Mouse (Mus musculus) E14TG2a.4 (cell line): ENCODE results near the gene Lyar.

Experiments used
- CTCF ChIP-seq: conservative IDR thresholded peaks from 2 replicates; pipeline ENCODE4 v1.5.1; 2014; ENCODE audit warnings: low read length
- NANOG ChIP-seq: IDR thresholded peaks from 2 replicates; pipeline ENCODE4 v1.6.1; 2014; ENCODE audit warnings: borderline replicate concordance, low read length, mixed read lengths
- POU5F1 ChIP-seq: IDR thresholded peaks from 2 replicates; pipeline ENCODE4 v1.6.1; 2014; ENCODE audit warnings: low read length, borderline replicate concordance

DNA sequence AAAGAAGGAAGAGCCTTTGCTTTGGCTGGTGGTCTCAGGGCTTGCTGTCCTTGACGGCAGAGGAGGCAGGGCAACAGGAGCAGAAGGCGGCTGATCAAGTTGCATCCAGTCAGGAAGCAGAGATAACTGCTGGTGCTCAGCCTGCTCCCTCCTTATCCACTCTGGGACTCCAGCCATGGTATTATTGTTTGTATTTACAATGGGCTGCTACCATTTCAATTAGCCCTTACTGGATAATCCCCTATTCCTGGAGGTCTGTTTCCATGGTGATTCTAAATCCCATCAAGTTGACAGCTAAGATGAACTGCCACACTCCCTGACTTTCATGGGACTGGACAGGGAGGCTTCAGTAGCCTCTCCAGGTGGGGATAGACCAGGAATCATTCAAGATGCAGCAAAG lies 25.3 kb upstream of the Lyar start:
- TF ChIP-seq POU5F1 (no peak), CTCF (no peak), NANOG (no peak)
